Mouse (Mus musculus) G1E (cell line): ENCODE data around the gene Rsph14. TPM values are rescaled to one million over a fixed set of nuclear protein-coding genes. Genes with fewer than 3 reads are reported as not detected.

Experiments used
- ATAC-seq: 2 replicates; pipeline ENCODE4 v1.8.0; 2016; ENCODE audit warnings: mild to moderate bottlenecking; ENCODE audit not compliant: insufficient number of reproducible peaks, poor library complexity, low FRiP score, severe bottlenecking; ENCODE audit errors: extremely low read depth
- DNase-seq: peaks from one replicate; pipeline ENCODE4 v3.0.0; 2012; ENCODE audit warnings: low spot score
- H3K27me3 ChIP-seq: 2 replicates; pipeline ENCODE4 v1.6.1; 2012; ENCODE audit warnings: mild to moderate bottlenecking, low read length, inconsistent platforms; ENCODE audit not compliant: insufficient read depth
- H3K36me3 ChIP-seq: replicated peaks from 2 replicates; pipeline ENCODE3; 2012; ENCODE audit warnings: mild to moderate bottlenecking, inconsistent platforms
- H3K4me1 ChIP-seq: 2 replicates; pipeline ENCODE4 v1.6.1; 2012; ENCODE audit warnings: low read depth, low read length, inconsistent platforms, mixed read lengths; ENCODE audit not compliant: insufficient read depth
- H3K4me3 ChIP-seq: 2 replicates; pipeline ENCODE4 v1.5.1; 2012; ENCODE audit warnings: low read depth, mild to moderate bottlenecking, inconsistent platforms, low read length, moderate library complexity, mixed read lengths
- H3K9me3 ChIP-seq: replicated peaks from 2 replicates; pipeline ENCODE4 v1.6.1; 2012; ENCODE audit warnings: inconsistent platforms
- CTCF ChIP-seq: IDR thresholded peaks from 2 replicates; pipeline ENCODE4 v1.5.1; 2012; ENCODE audit warnings: low read depth, low read length, inconsistent platforms, mixed read lengths
- GATA1 ChIP-seq: IDR thresholded peaks from 2 replicates; pipeline ENCODE4 v1.6.1; 2012; ENCODE audit warnings: borderline replicate concordance, low read length, inconsistent platforms, mixed read lengths
- GATA2 ChIP-seq: IDR thresholded peaks from 2 replicates; pipeline ENCODE4 v1.6.1; 2012; ENCODE audit warnings: low read depth, low read length, inconsistent platforms, borderline replicate concordance
- POLR2AphosphoS5 ChIP-seq: IDR thresholded peaks from 2 replicates; pipeline ENCODE4 v1.6.1; 2012; ENCODE audit warnings: low read depth, low read length, inconsistent platforms; ENCODE audit not compliant: insufficient replicate concordance
- TAL1 ChIP-seq: conservative IDR thresholded peaks from 2 replicates; pipeline ENCODE4 v1.6.1; 2012; ENCODE audit warnings: low read depth, low read length, inconsistent platforms, mixed read lengths
- polyA plus RNA-seq: library from polyadenylated mRNA; stranded (reverse); fragments of >175 nt; gene quantifications from 2 replicates; pipeline ENCODE4 v1.2.3, GENCODE M21; 2012
- total RNA-seq, 2 experiments: library from RNA; stranded (forward) in 1 of 2; stranded (reverse) in 1 of 2; fragments of 200-1000 nt in 1 of 2; fragments of >200 nt in 1 of 2; fragmentation: Nextera tagmentation in 1 of 2; gene quantifications; 2 replicates each; pipeline ENCODE4 v1.2.3; 2014 to 2017

Gene Rsph14
- total and polyA plus RNA-seq, 3 experiments = 0.16 TPM; not detected in 2

GRCm38 (mm10) chr10:74908431-74908830 lies 124.0 kb downstream of the Rsph14 start:
- no peak overlapping the region for H3K4me3 ChIP-seq
- DNase-seq (no peak), ATAC-seq (no peak)
- no peaks in the 10 kb centered on the region for H3K36me3 ChIP-seq
- H3K4me1 ChIP-seq = no peaks in the 10 kb centered on the region
- H3K9me3 ChIP-seq = peaks cover 5% of the 10 kb centered on the region
- TF ChIP-seq CTCF (no peak), POLR2AphosphoS5 (no peak), GATA1 (no peak), TAL1 (no peak), GATA2 (no peak)
- no peaks in the 10 kb centered on the region for H3K27me3 ChIP-seq

Other genes with a start within 250 kb of the Rsph14 start
- gene Gnaz, start 65.4 kb downstream of the Rsph14 start, total RNA-seq (2014; fragmentation: Nextera tagmentation) = not detected in 2 replicates
- gene Gnaz, start 65.4 kb downstream of the Rsph14 start, total RNA-seq (2017) = 0.11 TPM in 1 of 2 replicates, not detected in the other
- 0.02 TPM in 2 replicates for gene Gnaz, start 65.4 kb downstream of the Rsph14 start, polyA plus RNA-seq
- gene Rab36, start 4.5 kb upstream of the Rsph14 start, total RNA-seq (2014; fragmentation: Nextera tagmentation) = not detected in 2 replicates
- gene Rab36, start 4.5 kb upstream of the Rsph14 start, total RNA-seq (2017) = 0.05 and 0.17 TPM in 2 replicates
- 0.02 TPM in 1 of 2 replicates, not detected in the other for gene Rab36, start 4.5 kb upstream of the Rsph14 start, polyA plus RNA-seq
- gene Bcr, start 28.0 kb upstream of the Rsph14 start, total RNA-seq (2014; fragmentation: Nextera tagmentation) = not detected in 2 replicates
- 0.12 and 0.71 TPM in 2 replicates for gene Bcr, start 28.0 kb upstream of the Rsph14 start, total RNA-seq (2017)
- gene Bcr, start 28.0 kb upstream of the Rsph14 start, polyA plus RNA-seq = not detected in 2 replicates
- 24.2 and 27.4 TPM in 2 replicates for gene Specc1l, start 179.5 kb upstream of the Rsph14 start, total RNA-seq (2014; fragmentation: Nextera tagmentation)
- 28.6 and 31.1 TPM in 2 replicates for gene Specc1l, start 179.5 kb upstream of the Rsph14 start, total RNA-seq (2017)
- 5.8 and 6.6 TPM in 2 replicates for gene Specc1l, start 179.5 kb upstream of the Rsph14 start, polyA plus RNA-seq